Mouse (Mus musculus): ENCODE results near the gene Lat2. TPM values are rescaled to one million over a fixed set of nuclear protein-coding genes. Genes with fewer than 3 reads are reported as not detected.

The Lat2 gene
- polyA plus RNA-seq, 1 experiment from 2014 or later = 4.2 TPM

DNA sequence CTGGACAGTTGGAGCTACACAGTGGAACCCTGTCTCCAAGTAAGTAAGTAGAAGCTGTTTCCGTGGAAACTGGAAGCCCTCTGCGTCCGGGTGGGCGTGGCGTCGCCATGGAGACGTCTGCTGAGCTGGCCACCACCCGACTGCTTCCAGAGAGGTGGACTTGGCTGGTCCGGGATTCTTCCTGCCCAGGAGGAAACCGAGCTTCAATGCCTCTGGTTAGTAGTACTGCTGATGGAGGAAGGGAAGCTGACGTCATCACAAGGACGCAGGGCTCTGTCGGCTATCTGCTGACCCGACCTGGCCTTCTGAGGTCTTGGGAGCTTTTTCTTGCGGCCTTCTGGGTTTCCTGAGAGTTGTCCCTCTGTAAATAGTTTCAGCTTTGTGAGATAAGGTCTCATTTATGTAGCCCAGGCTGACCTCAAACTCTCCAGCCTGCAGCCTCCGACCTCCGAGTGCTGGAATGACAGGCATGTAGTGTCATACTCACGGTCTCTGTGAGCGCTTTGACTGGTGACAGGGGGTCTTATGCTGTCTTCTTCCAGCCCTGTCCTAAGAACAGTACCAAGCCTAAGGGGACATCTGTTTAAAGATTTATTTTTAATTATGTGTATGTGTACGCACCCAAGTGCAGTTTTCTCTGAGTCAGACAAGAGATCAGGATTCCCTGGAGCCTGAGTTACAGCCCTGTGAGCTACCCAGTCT lies 59.2 kb downstream of the Lat2 start:
- peak; percentile 87 for DNase-seq (ENCODE audit: extremely low spot score, low spot score)
- Histone ChIP-seq H3K36me3 (replicated peaks) (0 out of 2 replicates have a peak, but pooled peaks cover under 1% of the 10 kb centered on the region), H3K27me3 (ENCODE audit: poor library complexity, severe bottlenecking) (no peaks in the 10 kb centered on the region), H3K9me3 (no peaks in the 10 kb centered on the region), H3K27ac (peak overlapping the region; percentile 77), H3K4me1 (peaks cover 39% of the 10 kb centered on the region), H3K4me3 (peak overlapping the region; percentile 41)
- WGBS = 16% methylated on average over 20 of the region's 20 CpGs

DNA sequence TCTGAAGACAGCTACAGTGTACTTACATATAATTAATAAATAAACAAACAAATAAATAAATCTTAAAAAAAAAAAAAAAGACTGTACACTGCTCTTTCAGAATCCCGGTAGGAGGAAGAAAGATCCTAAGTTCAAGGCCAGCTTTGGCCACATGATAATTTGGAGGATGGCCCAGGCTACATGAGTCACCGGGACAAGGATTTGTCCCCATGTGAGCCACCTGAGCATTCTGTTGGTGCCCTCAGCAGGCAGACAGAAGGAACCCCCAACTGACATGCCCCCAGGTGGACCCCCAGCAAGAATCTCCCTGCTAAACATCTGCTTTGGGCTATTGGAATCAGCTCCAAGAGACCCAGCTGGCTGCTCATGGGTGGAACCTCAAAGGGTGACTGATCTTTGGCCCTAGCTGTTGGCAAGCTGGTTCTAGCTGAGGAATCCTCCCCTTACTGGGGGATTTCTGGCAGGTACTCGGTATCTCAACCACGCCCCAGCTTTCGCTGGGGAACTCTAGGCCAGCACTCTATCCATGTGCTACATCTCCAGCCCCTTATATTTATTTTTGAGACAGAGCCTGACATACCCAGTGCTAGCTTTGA lies 60.8 kb downstream of the Lat2 start:
- H3K36me3 ChIP-seq (replicated peaks) = peaks cover 3% of the 10 kb centered on the region; the same call in 1 of the 2 replicates
- H3K4me1 ChIP-seq = peaks cover 51% of the 10 kb centered on the region
- no peak overlapping the region for H3K4me3 ChIP-seq
- 89% methylated on average over 5 of the region's 5 CpGs for WGBS
- H3K27me3 ChIP-seq (ENCODE audit: poor library complexity, severe bottlenecking) = no peaks in the 10 kb centered on the region
- no peaks in the 10 kb centered on the region for H3K9me3 ChIP-seq
- no peak for DNase-seq (ENCODE audit: extremely low spot score, low spot score)
- H3K27ac ChIP-seq = no peak overlapping the region

DNA sequence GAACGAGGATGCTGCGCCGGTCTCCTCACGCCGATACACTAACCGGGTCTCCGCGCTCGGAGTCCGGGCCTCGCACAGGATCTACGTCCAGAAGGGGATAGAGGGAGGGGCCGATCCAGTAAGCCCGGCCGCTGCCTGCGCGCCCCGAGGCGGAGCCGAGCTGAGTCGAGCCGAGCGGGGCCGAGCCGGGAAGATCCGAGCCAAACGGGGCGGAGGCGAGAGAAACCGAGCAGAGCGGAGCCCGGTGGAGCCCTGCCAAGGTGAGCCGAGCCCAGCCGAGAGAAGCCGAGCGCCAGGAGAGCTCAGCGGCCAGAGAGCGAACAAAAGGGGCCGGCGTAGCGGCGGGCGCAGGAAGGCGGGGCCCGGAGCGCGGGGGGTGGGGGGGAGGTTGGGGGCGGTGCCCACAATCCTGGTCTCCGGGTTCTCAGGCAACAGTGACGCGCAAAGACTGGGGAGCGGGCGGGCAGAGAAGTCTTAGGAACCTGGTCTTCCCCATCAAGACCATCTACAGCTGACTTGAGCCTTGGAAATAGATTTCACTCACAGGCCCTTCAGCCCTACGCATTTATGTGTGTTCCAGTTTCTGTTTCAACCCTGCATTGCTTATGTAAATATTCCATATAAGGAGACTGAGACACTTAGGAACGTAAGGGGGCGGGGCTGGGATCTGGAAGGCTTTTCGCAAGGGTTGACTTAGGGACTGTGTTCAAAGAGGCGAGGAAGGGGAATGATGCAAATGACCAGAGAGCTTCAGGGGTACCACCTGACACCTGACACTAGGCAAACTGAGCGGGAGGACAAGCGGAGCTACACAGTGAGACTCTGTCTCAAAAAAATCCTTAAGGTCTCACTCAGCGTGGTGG lies 62.5 kb downstream of the Lat2 start, which contains the start of gene Clip2:
Clip2 (minus strand) TSS at position 325 of the 863 bp plus-strand sequence.
- WGBS = under 1% methylated on average over 61 of the region's 61 CpGs
- peak within 1 kb of the TSS; percentile 95 for H3K27ac ChIP-seq
- DNase-seq (ENCODE audit: extremely low spot score, low spot score) = peak; percentile 92
- peaks cover 3% of the 10 kb centered on the region for H3K36me3 ChIP-seq (replicated peaks)
- H3K4me1 ChIP-seq = peaks cover 58% of the 10 kb centered on the region
- no peaks in the 10 kb centered on the region for H3K9me3 ChIP-seq
- H3K4me3 ChIP-seq = peak within 1 kb of the TSS; percentile 94
- H3K27me3 ChIP-seq (ENCODE audit: poor library complexity, severe bottlenecking) = no peaks in the 10 kb centered on the region

DNA sequence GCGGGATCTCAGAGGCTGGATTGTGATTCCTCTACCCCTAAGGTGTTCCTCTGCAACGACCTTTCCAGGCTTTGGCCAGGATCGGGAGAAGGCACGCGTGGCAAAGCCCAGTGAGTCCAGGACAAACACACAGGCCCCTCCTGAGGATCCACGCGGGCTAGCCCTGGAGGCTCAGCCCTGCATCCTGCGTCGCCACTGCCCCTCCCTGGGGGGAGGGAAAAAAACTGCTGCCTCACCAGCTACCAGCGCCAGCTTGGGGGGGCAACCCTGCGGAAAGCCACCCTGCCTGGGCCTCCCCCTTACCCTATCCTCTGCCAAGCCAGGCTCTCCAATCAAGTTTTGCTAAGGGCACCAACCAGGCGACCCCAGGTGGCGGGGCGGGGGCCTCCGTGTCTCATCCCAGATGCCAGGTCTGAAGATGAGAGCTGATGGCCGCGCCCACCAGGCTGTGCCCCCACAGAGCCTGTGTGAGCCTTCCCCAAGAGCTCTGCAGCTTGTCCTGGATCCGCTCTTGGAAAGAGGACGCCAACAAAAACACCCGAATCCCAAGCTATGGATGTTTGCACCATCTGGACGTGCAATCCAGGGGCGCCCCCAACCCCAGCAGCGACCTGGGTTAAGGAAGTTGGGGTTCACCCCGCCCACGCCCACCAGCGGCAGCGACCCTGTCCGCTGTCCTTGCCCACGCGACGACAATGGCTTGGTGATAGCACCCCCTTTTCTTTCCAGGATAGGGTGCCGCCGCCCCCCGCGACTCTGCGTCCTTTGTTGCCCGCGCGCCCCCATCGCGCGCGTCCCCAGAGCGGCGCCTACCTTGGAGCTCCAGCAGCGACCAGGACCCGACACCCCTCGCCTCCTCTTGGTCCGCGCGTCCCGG lies 63.4 kb downstream of the Lat2 start:
- H3K27ac ChIP-seq = peak overlapping the region; percentile 95
- peaks cover 58% of the 10 kb centered on the region for H3K4me1 ChIP-seq
- H3K36me3 ChIP-seq (replicated peaks) = peaks cover 3% of the 10 kb centered on the region
- DNase-seq (ENCODE audit: extremely low spot score, low spot score) = peak; percentile 37
- no peaks in the 10 kb centered on the region for H3K9me3 ChIP-seq
- no peaks in the 10 kb centered on the region for H3K27me3 ChIP-seq (ENCODE audit: poor library complexity, severe bottlenecking)
- H3K4me3 ChIP-seq = peak overlapping the region; percentile 94
- WGBS = 2% methylated on average over 52 of the region's 52 CpGs

DNA sequence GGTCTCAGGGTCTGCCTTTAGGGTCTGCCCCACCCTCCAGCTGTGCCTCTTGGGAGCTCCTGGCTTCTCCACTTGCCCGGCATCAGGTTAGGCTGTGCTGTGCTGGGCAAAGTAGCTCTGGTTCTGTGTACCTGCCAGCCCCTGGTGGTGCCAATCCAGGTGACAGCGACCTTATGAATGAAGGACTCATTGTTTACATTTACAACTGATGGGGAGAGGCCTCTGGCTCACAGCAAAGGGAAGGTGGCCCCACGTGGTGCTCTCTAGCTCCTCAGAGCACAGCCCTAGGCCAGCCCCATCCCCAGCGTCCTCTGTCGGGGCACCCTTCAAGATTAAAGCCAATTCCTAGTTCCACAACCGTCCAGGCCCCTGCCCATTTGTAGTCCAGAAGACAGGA lies 64.0 kb downstream of the Lat2 start:
- no peaks in the 10 kb centered on the region for H3K27me3 ChIP-seq (ENCODE audit: poor library complexity, severe bottlenecking)
- H3K9me3 ChIP-seq = no peaks in the 10 kb centered on the region
- H3K4me1 ChIP-seq = peaks cover 53% of the 10 kb centered on the region
- no peak for DNase-seq (ENCODE audit: extremely low spot score, low spot score)
- H3K27ac ChIP-seq = peak overlapping the region; percentile 95
- peak overlapping the region; percentile 94 for H3K4me3 ChIP-seq
- peaks cover 3% of the 10 kb centered on the region for H3K36me3 ChIP-seq (replicated peaks)
- WGBS = 15% methylated on average over 6 of the region's 6 CpGs

Small RNA genes within 50 kb of the gene (microRNA-seq; reads per million reads assigned to microRNA genes)
- not detected for gene Mir7228

Other genes with a start within 250 kb of the Lat2 start
- gene Gtf2ird1, start 158.3 kb downstream of the Lat2 start, polyA plus RNA-seq (2016; fragmentation: Nextera tagmentation; extraction: Ambion mirVana) = 92.6 and 98.9 TPM in 2 replicates
- gene Clip2, start 62.6 kb downstream of the Lat2 start, polyA plus RNA-seq (2016; fragmentation: Nextera tagmentation; extraction: Ambion mirVana) = 4.2 and 4.5 TPM in 2 replicates
- 0.10 TPM in 1 of 2 replicates, not detected in the other for gene Syna, start 54.9 kb downstream of the Lat2 start, polyA plus RNA-seq (2016; fragmentation: Nextera tagmentation; extraction: Ambion mirVana)
- gene Rfc2, start 33.7 kb downstream of the Lat2 start, polyA plus RNA-seq (2016; fragmentation: Nextera tagmentation; extraction: Ambion mirVana) = 440 and 447 TPM in 2 replicates
- 571 and 588 TPM in 2 replicates for gene Eif4h, start 24.5 kb upstream of the Lat2 start, polyA plus RNA-seq (2016; fragmentation: Nextera tagmentation; extraction: Ambion mirVana)
- gene Limk1, start 73.6 kb upstream of the Lat2 start, polyA plus RNA-seq (2016; fragmentation: Nextera tagmentation; extraction: Ambion mirVana) = 6.2 and 7.1 TPM in 2 replicates
- gene Eln, start 132.3 kb upstream of the Lat2 start, polyA plus RNA-seq (2016; fragmentation: Nextera tagmentation; extraction: Ambion mirVana) = 1.3 TPM in 2 replicates